Mouse (Mus musculus): ENCODE measurements around the gene Lyrm9. TPM values are rescaled to one million over a fixed set of nuclear protein-coding genes. Genes with fewer than 3 reads are reported as not detected.
A peak's percentile ranks its signal among the peaks of the same experiment; 100 is the strongest.

Gene Lyrm9
- polyA plus RNA-seq, 1 experiment from 2014 or later, result 13.9 TPM

GRCm38 (mm10) chr11:78789370-78790060 is 36.9 kb upstream of the Lyrm9 start:
- DNase-seq (no peak), ATAC-seq (ENCODE audit: insufficient read depth) (no peak)
- Histone ChIP-seq H3K9me3 (ENCODE audit: low read depth, low read length) (no peaks in the 10 kb centered on the region), H3K4me2 (no peak overlapping the region), H3K27ac (ENCODE audit: low read depth) (no peak overlapping the region), H3K9ac (no peak overlapping the region), H3K4me1 (ENCODE audit: insufficient read depth) (no peaks in the 10 kb centered on the region), H3K27me3 (ENCODE audit: insufficient read depth, low read length) (no peaks in the 10 kb centered on the region), H3K36me3 (ENCODE audit: insufficient read depth) (no peaks in the 10 kb centered on the region), H3K4me3 (ENCODE audit: low read depth, low read length) (no peak overlapping the region)
- TF ChIP-seq CTCF (IDR thresholded peaks at IDR 0.05; ENCODE audit: low read depth), result no peak
- WGBS, result 83% methylated on average over 11 of the region's 11 CpGs

GRCm38 (mm10) chr11:78791582-78791981 is 34.8 kb upstream of the Lyrm9 start:
- no peak for ATAC-seq (ENCODE audit: insufficient read depth)
- peak; percentile 89 for DNase-seq
- no peaks in the 10 kb centered on the region for H3K36me3 ChIP-seq (ENCODE audit: insufficient read depth)
- H3K27ac ChIP-seq (ENCODE audit: low read depth), result no peak overlapping the region
- H3K9ac ChIP-seq, result no peak overlapping the region
- WGBS, result 33% methylated on average over 4 of the region's 4 CpGs
- H3K27me3 ChIP-seq (ENCODE audit: insufficient read depth, low read length), result no peaks in the 10 kb centered on the region
- no peak for TF ChIP-seq CTCF (IDR thresholded peaks at IDR 0.05; ENCODE audit: low read depth)
- H3K9me3 ChIP-seq (ENCODE audit: low read depth, low read length), result no peaks in the 10 kb centered on the region
- H3K4me2 ChIP-seq, result no peak overlapping the region
- no peak overlapping the region for H3K4me3 ChIP-seq (ENCODE audit: low read depth, low read length)
- H3K4me1 ChIP-seq (ENCODE audit: insufficient read depth), result no peaks in the 10 kb centered on the region

GRCm38 (mm10) chr11:78792055-78792454 is 34.3 kb upstream of the Lyrm9 start:
- WGBS, result 53% methylated on average over 5 of the region's 5 CpGs
- Histone ChIP-seq H3K27me3 (ENCODE audit: insufficient read depth, low read length) (no peaks in the 10 kb centered on the region), H3K4me3 (ENCODE audit: low read depth, low read length) (no peak overlapping the region), H3K27ac (ENCODE audit: low read depth) (no peak overlapping the region), H3K9ac (no peak overlapping the region), H3K4me1 (ENCODE audit: insufficient read depth) (no peaks in the 10 kb centered on the region), H3K4me2 (no peak overlapping the region; the same call in 1 of the 2 replicates), H3K9me3 (ENCODE audit: low read depth, low read length) (no peaks in the 10 kb centered on the region), H3K36me3 (ENCODE audit: insufficient read depth) (no peaks in the 10 kb centered on the region)
- no peak for TF ChIP-seq CTCF (IDR thresholded peaks at IDR 0.05; ENCODE audit: low read depth)
- DNase-seq (no peak), ATAC-seq (ENCODE audit: insufficient read depth) (no peak)

GRCm38 (mm10) chr11:78792465-78792864 is 33.9 kb upstream of the Lyrm9 start:
- no peak for TF ChIP-seq CTCF (IDR thresholded peaks at IDR 0.05; ENCODE audit: low read depth)
- Histone ChIP-seq H3K27me3 (ENCODE audit: insufficient read depth, low read length) (no peaks in the 10 kb centered on the region), H3K4me1 (ENCODE audit: insufficient read depth) (no peaks in the 10 kb centered on the region), H3K9me3 (ENCODE audit: low read depth, low read length) (no peaks in the 10 kb centered on the region), H3K4me2 (peak overlapping the region; percentile 16; the same call in 1 of the 2 replicates), H3K9ac (no peak overlapping the region), H3K36me3 (ENCODE audit: insufficient read depth) (no peaks in the 10 kb centered on the region), H3K27ac (ENCODE audit: low read depth) (no peak overlapping the region), H3K4me3 (ENCODE audit: low read depth, low read length) (no peak overlapping the region)
- 39% methylated on average over 11 of the region's 11 CpGs for WGBS
- DNase-seq (peak; percentile 6), ATAC-seq (ENCODE audit: insufficient read depth) (no peak)

GRCm38 (mm10) chr11:78793116-78793515 is 33.3 kb upstream of the Lyrm9 start:
- Histone ChIP-seq H3K4me2 (no peak overlapping the region), H3K9me3 (ENCODE audit: low read depth, low read length) (no peaks in the 10 kb centered on the region), H3K27me3 (ENCODE audit: insufficient read depth, low read length) (no peaks in the 10 kb centered on the region), H3K4me3 (ENCODE audit: low read depth, low read length) (no peak overlapping the region), H3K36me3 (ENCODE audit: insufficient read depth) (no peaks in the 10 kb centered on the region), H3K9ac (no peak overlapping the region), H3K27ac (ENCODE audit: low read depth) (no peak overlapping the region), H3K4me1 (ENCODE audit: insufficient read depth) (no peaks in the 10 kb centered on the region)
- WGBS, result 84% methylated on average over 11 of the region's 11 CpGs
- DNase-seq (no peak), ATAC-seq (ENCODE audit: insufficient read depth) (no peak)
- no peak for TF ChIP-seq CTCF (IDR thresholded peaks at IDR 0.05; ENCODE audit: low read depth)

DNA sequence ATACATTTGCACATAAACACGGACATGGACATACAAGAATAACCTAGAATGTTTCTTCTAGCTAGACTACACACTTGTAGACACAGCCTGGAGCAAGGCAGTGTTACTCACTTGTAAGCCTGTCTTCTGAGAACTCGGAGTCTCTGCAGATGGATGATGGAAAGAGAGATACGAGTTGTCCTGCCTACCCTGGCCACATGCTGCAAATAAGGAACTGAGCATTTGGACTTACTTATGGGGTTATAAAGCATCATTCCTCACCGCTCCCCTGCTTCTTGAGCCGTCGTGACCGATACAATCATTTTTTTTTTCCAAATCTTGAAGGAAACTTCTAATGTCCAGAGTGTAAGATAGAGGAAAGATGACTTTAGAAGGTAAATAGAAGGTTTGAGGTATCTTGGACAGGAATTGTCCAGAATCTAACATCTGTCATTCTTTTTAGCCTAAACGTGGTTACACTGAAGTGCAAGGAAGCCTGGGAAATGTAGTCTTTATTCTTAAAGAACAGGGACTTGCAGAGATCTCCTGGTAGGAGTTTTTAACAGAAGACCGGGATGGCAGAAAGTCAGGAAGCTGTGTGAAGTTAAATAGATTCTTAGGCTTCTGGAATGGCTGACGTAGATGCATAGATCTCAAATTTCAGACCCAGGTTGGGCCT is 30.2 kb upstream of the Lyrm9 start:
- H3K9me3 ChIP-seq (ENCODE audit: low read depth, low read length), result no peaks in the 10 kb centered on the region
- ATAC-seq (ENCODE audit: insufficient read depth), result no peak
- no peak overlapping the region for H3K27ac ChIP-seq (ENCODE audit: low read depth)
- no peak overlapping the region for H3K9ac ChIP-seq
- H3K4me2 ChIP-seq, result no peak overlapping the region
- DNase-seq, result peak; percentile 21
- 70% methylated on average over 10 of the region's 10 CpGs for WGBS
- no peak for TF ChIP-seq CTCF (IDR thresholded peaks at IDR 0.05; ENCODE audit: low read depth)
- no peaks in the 10 kb centered on the region for H3K4me1 ChIP-seq (ENCODE audit: insufficient read depth)
- no peaks in the 10 kb centered on the region for H3K27me3 ChIP-seq (ENCODE audit: insufficient read depth, low read length)
- H3K4me3 ChIP-seq (ENCODE audit: low read depth, low read length), result no peak overlapping the region
- H3K36me3 ChIP-seq (ENCODE audit: insufficient read depth), result no peaks in the 10 kb centered on the region

DNA sequence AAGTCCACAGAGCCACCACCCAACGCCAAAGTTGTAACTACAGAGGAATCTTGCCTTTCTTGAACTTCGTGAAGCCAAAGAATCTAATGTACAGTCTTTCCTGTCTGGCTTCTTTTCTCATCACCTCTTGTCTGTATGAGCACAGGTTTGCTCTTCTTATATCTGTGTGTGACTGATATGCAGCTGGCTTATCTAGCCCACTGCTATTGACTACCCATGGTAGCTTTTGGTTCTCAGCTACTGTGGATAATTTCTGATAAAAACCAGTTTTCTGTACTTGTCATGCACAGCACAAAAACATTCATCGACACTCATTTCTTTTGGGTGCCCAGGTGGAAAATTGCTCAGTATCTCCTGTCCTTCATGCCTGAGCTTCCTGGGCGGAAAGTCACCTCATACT is 25.3 kb upstream of the Lyrm9 start:
- H3K4me2 ChIP-seq, result no peak overlapping the region
- no peak overlapping the region for H3K27ac ChIP-seq (ENCODE audit: low read depth)
- H3K4me1 ChIP-seq (ENCODE audit: insufficient read depth), result no peaks in the 10 kb centered on the region
- H3K9me3 ChIP-seq (ENCODE audit: low read depth, low read length), result no peaks in the 10 kb centered on the region
- H3K27me3 ChIP-seq (ENCODE audit: insufficient read depth, low read length), result no peaks in the 10 kb centered on the region
- no peak for TF ChIP-seq CTCF (IDR thresholded peaks at IDR 0.05; ENCODE audit: low read depth)
- WGBS, result 77% methylated on average over 4 of the region's 4 CpGs
- H3K36me3 ChIP-seq (ENCODE audit: insufficient read depth), result no peaks in the 10 kb centered on the region
- no peak overlapping the region for H3K4me3 ChIP-seq (ENCODE audit: low read depth, low read length)
- ATAC-seq (ENCODE audit: insufficient read depth) (no peak), DNase-seq (no peak)
- no peak overlapping the region for H3K9ac ChIP-seq

All from lung, embryonic 14.5 days (tissue).